15 mouse cellular contexts compared by ENCODE assay signal in genomic region chr2:129998476-129998875, GRCm38 (mm10). TPM values are rescaled to one million over a fixed set of nuclear protein-coding genes. Genes with fewer than 3 reads are reported as not detected.
DNase-seq lines count a peak whose midpoint lies in the region; ATAC-seq lines count a peak whose summit lies in the region.
"Had no signal": no experiment of that assay in that cellular context is flagged by ENCODE, and none has a peak within 500 bp of the region (broad histone marks: within the 10 kb centered on the region; RNA-seq: fewer than 3 reads in every experiment).

No protein-coding gene starts in this region.

- WGBS in forebrain, embryonic 13.5 days: 66% methylated on average over 7 of the region's 7 CpGs
- WGBS in forebrain, embryonic 12.5 days: 77% methylated on average over 7 of the region's 7 CpGs

- H3K36me3 ChIP-seq in forebrain, embryonic 13.5 days (ENCODE audit: poor library complexity, severe bottlenecking): no peaks in the 10 kb centered on the region
- H3K36me3 ChIP-seq in forebrain, embryonic 12.5 days (replicated peaks): no peaks in the 10 kb centered on the region
- H3K36me3 ChIP-seq: G1E; neural tube, embryonic 13.5 days had no signal

- no peaks in the 10 kb centered on the region for H3K4me1 ChIP-seq in forebrain, embryonic 13.5 days
- H3K4me1 ChIP-seq in forebrain, embryonic 12.5 days: no peaks in the 10 kb centered on the region
- H3K4me1 ChIP-seq: megakaryocyte, embryonic 14.5 days; neural tube, embryonic 13.5 days had no signal

- peak; percentile 64 for DNase-seq in cerebellum, adult 11-12 months
- DNase-seq in frontal cortex, postnatal 36 days (ENCODE audit: low spot score in 2 of 2): peak; percentile 37 to 75
- peak; percentile 44 for DNase-seq in right cerebral cortex, adult 18-20 months
- DNase-seq in adipocyte (ENCODE audit: low spot score) (no peak), liver (no peak)
- DNase-seq in c-Kit-positive CD71-positive TER-119-positive erythroid progenitor cells, embryonic 14.5 days (ENCODE audit: low spot score): no peak
- DNase-seq: liver, postnatal 0 days; thymus, postnatal 25 days had no signal

- no peaks in the 10 kb centered on the region for H3K27me3 ChIP-seq in forebrain, embryonic 13.5 days
- H3K27me3 ChIP-seq in forebrain, embryonic 12.5 days: no peaks in the 10 kb centered on the region
- H3K27me3 ChIP-seq: neural tube, embryonic 13.5 days had no signal

- no peak overlapping the region for H3K4me3 ChIP-seq in forebrain, embryonic 13.5 days
- H3K4me3 ChIP-seq in forebrain, embryonic 12.5 days (replicated peaks): no peak overlapping the region
- H3K4me3 ChIP-seq: megakaryocyte, embryonic 14.5 days; neural tube, embryonic 13.5 days had no signal

- no peaks in the 10 kb centered on the region for H3K9me3 ChIP-seq in forebrain, embryonic 13.5 days (replicated peaks)
- no peaks in the 10 kb centered on the region for H3K9me3 ChIP-seq in forebrain, embryonic 12.5 days
- H3K9me3 ChIP-seq: G1E; megakaryocyte, embryonic 14.5 days; neural tube, embryonic 13.5 days had no signal

- H3K4me2 ChIP-seq in forebrain, embryonic 13.5 days: no peak overlapping the region
- no peak overlapping the region for H3K4me2 ChIP-seq in forebrain, embryonic 12.5 days
- H3K4me2 ChIP-seq: neural tube, embryonic 13.5 days had no signal

- H3K9ac ChIP-seq in forebrain, embryonic 13.5 days: no peak overlapping the region
- no peak overlapping the region for H3K9ac ChIP-seq in forebrain, embryonic 12.5 days
- H3K9ac ChIP-seq: liver, postnatal 0 days; neural tube, embryonic 13.5 days had no signal

- H3K27ac ChIP-seq in forebrain, embryonic 13.5 days: peak overlapping the region; percentile 41
- no peak overlapping the region for H3K27ac ChIP-seq in forebrain, embryonic 12.5 days
- H3K27ac ChIP-seq: neural tube, embryonic 13.5 days had no signal

- peak; percentile 48; the same call in 1 of the 2 replicates for ATAC-seq in forebrain, embryonic 13.5 days
- no peak for ATAC-seq in forebrain, embryonic 12.5 days (ENCODE audit: low FRiP score)
- ATAC-seq: liver, postnatal 0 days had no signal

RNA-seq across cellular contexts. Expression of gene Tgm3, which starts 13.7 kb away (rescaled TPM):
- polyA plus RNA-seq in forebrain, embryonic 13.5 days (2015; fragmentation: Nextera tagmentation; extraction: Ambion mirVana): not detected in 2 replicates
- not detected in 2 replicates for polyA plus RNA-seq in forebrain, embryonic 12.5 days (2016; fragmentation: Nextera tagmentation; extraction: Ambion mirVana)
- polyA plus RNA-seq: G1E; heart, embryonic 16.5 days; intestine, embryonic 14.5 days; liver, postnatal 0 days had no signal

Comparison
In these comparisons a context has a peak if more than half of its experiments do, and no peak if none do; other contexts are left out.
1. DNase-seq: peak in cerebellum, adult 11-12 months (single experiment), frontal cortex, postnatal 36 days (2 of 2) and right cerebral cortex, adult 18-20 months (single experiment); none in adipocyte (single experiment), liver (single experiment) and c-Kit-positive CD71-positive TER-119-positive erythroid progenitor cells, embryonic 14.5 days (single experiment).